Mouse (Mus musculus) cerebellum, postnatal 10 days (tissue): ENCODE results near the gene Gm21783.
"Not testable (repeated sequence)": the region's sequence is repeated elsewhere in the genome, so short reads cannot be mapped to it uniquely, and the experiment has no call there.

ENCODE experiments used
- DNase-seq, 2 experiments: peaks; one replicate each; pipeline ENCODE4 v3.0.0; 2021; ENCODE audit warnings: mixed read lengths in 2 of 2

The Gm21783 gene

DNA sequence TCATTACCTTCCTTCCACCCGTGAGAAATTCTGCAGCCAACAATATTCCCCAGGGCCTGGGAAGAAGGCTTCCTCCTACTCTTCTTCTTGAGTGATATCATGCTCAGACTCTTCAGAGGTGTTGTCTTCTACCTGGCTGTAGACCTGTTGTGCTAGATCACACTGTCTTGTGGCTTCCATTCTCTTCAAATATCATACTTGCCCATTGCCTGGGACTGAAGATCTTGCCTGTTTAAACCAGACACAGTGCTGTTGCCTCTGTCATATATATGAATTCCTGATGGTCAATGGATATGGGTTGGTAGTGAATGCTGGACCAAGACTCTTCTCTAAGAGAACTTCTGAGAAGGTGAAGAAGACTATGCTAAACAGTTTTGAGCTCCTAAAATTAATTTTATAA is at the start of gene Gm21783:
Gm21783 (minus strand) TSS at position 101 of the 400 bp plus-strand sequence.
- not testable (repeated sequence) for DNase-seq
